Mouse (Mus musculus): ENCODE data around the gene Amigo3.

Gene Amigo3

GRCm38 (mm10) chr9:108082988-108083431 lies 30.1 kb downstream of the Amigo3 start, which contains the start of gene Rnf123:
Gene Rnf123, minus strand, starts transcription at chr9:108083346.
- no peak for DNase-seq (ENCODE audit: inconsistent age in 2 of 2, low spot score in 1 of 2)

- peak in 1 of 2 experiments; percentile 57 for DNase-seq (ENCODE audit: inconsistent age in 2 of 2, low spot score in 1 of 2)
Measured at GRCm38 (mm10) chr9:108083561-108083960, 30.6 kb downstream of the Amigo3 start.

DNA sequence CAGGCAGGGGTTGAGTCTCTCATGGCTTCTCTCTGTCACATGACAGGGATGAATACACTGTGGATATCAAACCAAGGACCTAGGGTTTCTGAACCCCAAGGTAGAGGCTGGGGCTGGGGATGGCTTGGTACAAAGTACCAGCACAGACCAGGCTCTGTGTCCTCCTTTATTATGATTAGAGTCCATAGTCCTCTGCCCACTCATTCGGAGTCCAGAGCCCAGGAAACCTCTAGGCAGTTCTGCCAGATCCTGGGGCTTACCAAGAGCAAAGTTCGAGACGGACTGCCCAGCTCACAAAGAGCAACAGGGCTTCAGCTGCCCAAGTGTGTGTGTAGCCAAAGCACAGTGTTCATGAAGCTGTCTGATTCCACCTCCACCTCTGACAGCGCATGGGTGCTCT lies 32.3 kb downstream of the Amigo3 start:
- no peak for DNase-seq (ENCODE audit: inconsistent age in 2 of 2, low spot score in 1 of 2)

- DNase-seq (ENCODE audit: inconsistent age in 2 of 2, low spot score in 1 of 2): no peak
Measured at GRCm38 (mm10) chr9:108090611-108091120, 37.7 kb downstream of the Amigo3 start.

DNA sequence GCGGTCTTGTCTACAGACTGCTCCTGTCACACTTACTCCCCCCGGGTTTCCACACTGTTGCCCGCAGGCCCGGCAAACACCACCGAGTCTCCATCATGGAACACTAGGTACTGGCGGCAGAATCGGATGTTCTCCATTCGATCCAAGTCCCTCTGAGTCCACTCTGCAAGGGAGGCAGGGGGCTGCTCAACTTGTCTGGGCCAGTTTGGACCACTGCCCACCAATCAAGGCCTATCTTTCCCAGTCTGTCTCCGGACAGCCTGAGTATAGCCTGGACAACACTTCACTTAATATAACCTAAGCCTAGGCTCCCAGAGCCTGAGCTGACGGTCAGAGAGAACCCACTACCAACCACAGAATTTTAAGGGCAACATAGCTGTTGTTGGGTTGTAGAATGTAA lies 40.6 kb downstream of the Amigo3 start:
- peak; percentile 28 to 58 for DNase-seq (ENCODE audit: inconsistent age in 2 of 2, low spot score in 1 of 2)

DNA sequence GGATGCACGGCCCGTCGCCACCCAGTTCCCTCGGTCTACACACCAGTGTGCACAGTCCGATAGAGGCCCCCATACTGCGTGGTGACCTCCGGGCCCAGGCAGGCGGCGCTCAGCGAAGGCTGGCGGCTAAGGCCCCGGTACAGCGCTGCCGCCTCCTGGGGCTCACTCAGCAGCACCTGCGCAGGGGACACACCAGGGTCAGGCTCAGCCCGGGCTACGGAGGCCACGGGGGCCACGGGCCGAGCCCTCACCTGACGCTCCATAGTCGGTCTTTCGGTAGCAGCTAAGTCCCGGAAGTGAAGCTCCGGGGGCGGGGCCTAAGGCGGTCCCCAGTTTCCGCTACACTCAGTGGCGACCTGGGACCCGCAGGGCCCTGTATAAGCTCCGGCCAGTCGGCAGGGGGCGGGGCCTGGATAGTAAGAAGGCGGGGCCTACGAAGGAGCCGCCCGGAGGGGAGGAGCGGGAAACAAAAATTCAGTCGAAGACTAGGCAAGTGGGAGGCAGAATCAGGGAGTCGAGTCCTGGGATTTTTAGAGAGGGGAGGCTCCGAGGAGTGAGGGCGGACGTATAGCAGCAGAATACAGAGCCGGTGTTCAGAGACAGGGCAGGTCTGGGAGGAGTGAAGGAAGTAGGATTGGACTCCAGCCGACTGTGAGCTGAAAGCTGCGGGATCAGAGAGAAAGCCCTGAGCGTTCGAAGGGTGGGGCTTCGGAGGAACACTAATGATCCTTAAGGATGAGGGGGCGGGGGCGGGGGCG lies 41.4 kb downstream of the Amigo3 start, which contains the start of gene Apeh:
TSS of gene Apeh (minus strand) at position 423 of the 758 bp plus-strand sequence.
- DNase-seq (ENCODE audit: inconsistent age in 2 of 2, low spot score in 1 of 2): peak; percentile 97 to 99

- DNase-seq (ENCODE audit: inconsistent age in 2 of 2, low spot score in 1 of 2): peak; percentile 61 to 79
Measured at GRCm38 (mm10) chr9:108094998-108095411, 42.0 kb downstream of the Amigo3 start.

- DNase-seq (ENCODE audit: inconsistent age in 2 of 2, low spot score in 1 of 2): peak; percentile 63 to 85
Measured at GRCm38 (mm10) chr9:108095518-108095917, 42.6 kb downstream of the Amigo3 start.

GRCm38 (mm10) chr9:108095949-108096712 lies 43.2 kb downstream of the Amigo3 start:
- no peak for DNase-seq (ENCODE audit: inconsistent age in 2 of 2, low spot score in 1 of 2)

GRCm38 (mm10) chr9:108099619-108100018 lies 46.7 kb downstream of the Amigo3 start:
- DNase-seq (ENCODE audit: inconsistent age in 2 of 2, low spot score in 1 of 2): no peak

GRCm38 (mm10) chr9:108104766-108105548 lies 52.0 kb downstream of the Amigo3 start:
- no peak for DNase-seq (ENCODE audit: inconsistent age in 2 of 2, low spot score in 1 of 2)
